Mouse (Mus musculus): Measurements from ENCODE around the gene Gm29735. TPM values are rescaled to one million over a fixed set of nuclear protein-coding genes. Genes with fewer than 3 reads are reported as not detected.
"Not testable (repeated sequence)": the region's sequence is repeated elsewhere in the genome, so short reads cannot be mapped to it uniquely, and the experiment has no call there.

The Gm29735 gene
- total RNA-seq (2014; rRNA removed) (not detected in 2 replicates), polyA plus RNA-seq (2015; fragmentation: Nextera tagmentation; extraction: Ambion mirVana) (not detected in 2 replicates)

DNA sequence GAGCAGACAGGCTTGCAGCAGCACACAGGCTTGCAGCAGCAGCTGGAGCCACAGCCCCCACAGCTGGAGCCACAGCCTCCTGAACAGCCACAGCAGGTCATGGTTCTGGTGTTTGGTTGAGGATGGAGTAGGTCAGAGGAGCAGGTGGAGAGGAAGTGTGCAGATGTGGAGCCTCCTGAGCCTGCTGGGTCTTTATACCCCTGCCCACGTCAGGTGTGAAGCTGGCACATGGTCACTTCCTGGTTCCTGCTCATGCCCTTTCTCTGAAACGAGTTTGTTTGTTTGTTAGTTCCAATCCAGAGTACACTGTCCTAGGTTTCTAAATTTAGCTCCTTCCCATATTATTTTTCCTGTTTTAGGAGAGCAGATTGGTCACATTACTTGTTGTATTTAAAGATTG lies at the start of gene Gm29735:
Gene Gm29735 (minus strand): TSS at position 101 of the 400 bp plus-strand sequence.
- WGBS = 52% methylated on average over 2 of the region's 2 CpGs
- not testable (repeated sequence) for H3K9ac ChIP-seq (replicated peaks; ENCODE audit: low read length); H3K4me2 ChIP-seq (ENCODE audit: low read depth, low read length); H3K9me3 ChIP-seq (ENCODE audit: low read length); H3K4me3 ChIP-seq (ENCODE audit: low read length); H3K27ac ChIP-seq; DNase-seq (ENCODE audit: low spot score); H3K27me3 ChIP-seq (ENCODE audit: insufficient read depth, low read length); H3K4me1 ChIP-seq (ENCODE audit: insufficient read depth, low read length); ATAC-seq; H3K36me3 ChIP-seq (ENCODE audit: insufficient read depth, low read length)

DNA sequence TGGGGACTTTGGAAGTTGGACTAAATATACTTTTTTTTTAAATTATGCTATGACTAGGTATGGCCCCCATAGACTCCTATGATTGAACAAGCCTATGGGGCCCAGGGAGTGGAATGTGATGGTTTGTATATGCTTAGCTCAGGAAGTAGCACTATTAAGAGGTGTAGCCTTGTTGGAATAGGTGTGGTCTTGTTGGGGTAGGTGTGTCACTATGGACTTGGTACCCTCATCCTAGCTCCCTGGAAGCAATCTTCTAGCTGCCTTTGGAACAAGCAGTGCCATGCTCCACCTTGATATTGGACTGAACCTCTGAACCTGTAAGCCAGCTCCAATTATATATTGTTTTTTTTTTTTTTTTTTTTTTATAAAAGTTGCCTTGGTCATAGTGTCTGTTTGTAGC lies 48.6 kb upstream of the Gm29735 start:
- Histone ChIP-seq H3K4me2 (ENCODE audit: low read depth, low read length) (no peak overlapping the region), H3K36me3 (ENCODE audit: insufficient read depth, low read length) (no peaks in the 10 kb centered on the region), H3K4me1 (ENCODE audit: insufficient read depth, low read length) (no peaks in the 10 kb centered on the region), H3K9ac (replicated peaks; ENCODE audit: low read length) (no peak overlapping the region), H3K4me3 (ENCODE audit: low read length) (no peak overlapping the region), H3K27me3 (ENCODE audit: insufficient read depth, low read length) (no peaks in the 10 kb centered on the region), H3K27ac (no peak overlapping the region), H3K9me3 (ENCODE audit: low read length) (no peaks in the 10 kb centered on the region)
- no peak for TF ChIP-seq CTCF (IDR thresholded peaks at IDR 0.05; ENCODE audit: low read depth)
- ATAC-seq = no peak
- no peak for DNase-seq (ENCODE audit: low spot score)

DNA sequence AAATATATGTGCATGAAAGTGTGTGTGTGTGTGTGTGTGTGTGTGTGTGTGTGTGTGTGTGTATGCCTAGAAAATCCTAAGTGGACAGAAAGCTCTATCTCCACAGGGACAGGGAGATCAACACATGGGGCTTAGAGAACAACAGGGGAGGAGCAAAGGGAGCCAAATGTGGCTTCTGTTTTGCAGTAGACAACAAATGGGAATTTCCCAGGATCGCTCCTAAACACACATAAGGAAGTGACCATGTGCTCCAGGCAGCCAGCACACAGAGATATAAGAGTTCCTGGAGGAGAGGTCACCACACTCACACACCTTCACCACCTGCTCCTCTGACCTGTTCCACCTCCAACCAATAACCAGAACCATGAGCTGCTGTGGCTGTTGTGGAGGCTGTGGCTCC lies 44.2 kb upstream of the Gm29735 start, which contains the start of gene Krtap5-3:
Gene Krtap5-3 (plus strand): TSS at position 301 of the 400 bp plus-strand sequence.
- no peaks in the 10 kb centered on the region for H3K36me3 ChIP-seq (ENCODE audit: insufficient read depth, low read length)
- no peak within 1 kb of the TSS for H3K9ac ChIP-seq (replicated peaks; ENCODE audit: low read length)
- no peaks in the 10 kb centered on the region for H3K4me1 ChIP-seq (ENCODE audit: insufficient read depth, low read length)
- H3K9me3 ChIP-seq (ENCODE audit: low read length) = no peaks in the 10 kb centered on the region
- TF ChIP-seq CTCF (IDR thresholded peaks at IDR 0.05; ENCODE audit: low read depth) = no peak
- no peak within 1 kb of the TSS for H3K4me2 ChIP-seq (ENCODE audit: low read depth, low read length)
- WGBS = 69% methylated on average over 1 of the region's 1 CpGs
- DNase-seq (ENCODE audit: low spot score) (no peak), ATAC-seq (no peak)
- H3K27ac ChIP-seq = no peak within 1 kb of the TSS
- H3K27me3 ChIP-seq (ENCODE audit: insufficient read depth, low read length) = no peaks in the 10 kb centered on the region
- H3K4me3 ChIP-seq (ENCODE audit: low read length) = no peak within 1 kb of the TSS

DNA sequence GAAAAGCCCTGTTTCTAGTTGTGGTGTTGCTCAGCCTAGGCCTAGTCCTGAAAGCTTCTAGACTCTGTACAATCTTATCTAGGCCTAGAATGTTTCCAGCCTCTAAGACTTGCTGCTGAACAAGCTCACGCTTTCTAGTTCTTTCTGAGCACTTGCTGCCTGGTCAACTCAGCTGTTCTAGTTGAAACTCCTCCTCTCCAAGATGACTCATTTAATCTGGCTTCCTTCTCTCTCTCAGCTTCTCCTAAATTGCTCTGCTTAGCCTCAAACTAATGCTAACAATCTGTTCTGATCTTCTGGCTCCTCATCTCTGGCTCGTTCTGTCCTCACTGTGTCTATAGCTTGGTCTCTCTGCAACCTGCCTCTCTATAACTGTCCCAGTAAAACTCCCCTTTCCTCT lies 41.8 kb upstream of the Gm29735 start:
- no peak for DNase-seq (ENCODE audit: low spot score)
- Histone ChIP-seq H3K4me2 (ENCODE audit: low read depth, low read length) (no peak overlapping the region), H3K27ac (no peak overlapping the region), H3K4me3 (ENCODE audit: low read length) (no peak overlapping the region), H3K9ac (replicated peaks; ENCODE audit: low read length) (no peak overlapping the region), H3K36me3 (ENCODE audit: insufficient read depth, low read length) (no peaks in the 10 kb centered on the region), H3K9me3 (ENCODE audit: low read length) (no peaks in the 10 kb centered on the region), H3K27me3 (ENCODE audit: insufficient read depth, low read length) (no peaks in the 10 kb centered on the region), H3K4me1 (ENCODE audit: insufficient read depth, low read length) (no peaks in the 10 kb centered on the region)
- ATAC-seq = no peak
- TF ChIP-seq CTCF (IDR thresholded peaks at IDR 0.05; ENCODE audit: low read depth) = no peak
- WGBS = 79% methylated on average over 2 of the region's 2 CpGs

DNA sequence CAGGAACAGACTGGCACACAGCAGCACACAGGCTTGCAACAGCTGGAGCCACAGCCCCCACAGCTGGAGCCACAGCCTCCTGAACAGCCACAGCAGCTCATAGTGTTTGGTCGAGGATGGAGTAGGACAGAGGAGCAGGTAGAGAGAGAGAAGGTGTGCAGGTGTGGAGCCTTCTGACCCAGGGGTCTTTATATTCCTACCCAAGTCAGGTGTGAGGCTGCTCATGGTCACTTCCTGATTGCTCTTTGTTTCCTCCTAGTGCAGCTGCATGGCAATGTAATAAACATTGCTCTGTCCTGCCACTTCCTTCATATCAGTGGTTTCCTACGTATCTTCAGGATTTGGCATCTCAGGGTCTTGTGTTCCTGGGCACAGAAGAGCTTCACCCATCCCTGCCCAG lies 33.4 kb upstream of the Gm29735 start, which contains the start of gene Gm10153:
Gene Gm10153 (minus strand): TSS at position 101 of the 400 bp plus-strand sequence.
- ATAC-seq = no peak

DNA sequence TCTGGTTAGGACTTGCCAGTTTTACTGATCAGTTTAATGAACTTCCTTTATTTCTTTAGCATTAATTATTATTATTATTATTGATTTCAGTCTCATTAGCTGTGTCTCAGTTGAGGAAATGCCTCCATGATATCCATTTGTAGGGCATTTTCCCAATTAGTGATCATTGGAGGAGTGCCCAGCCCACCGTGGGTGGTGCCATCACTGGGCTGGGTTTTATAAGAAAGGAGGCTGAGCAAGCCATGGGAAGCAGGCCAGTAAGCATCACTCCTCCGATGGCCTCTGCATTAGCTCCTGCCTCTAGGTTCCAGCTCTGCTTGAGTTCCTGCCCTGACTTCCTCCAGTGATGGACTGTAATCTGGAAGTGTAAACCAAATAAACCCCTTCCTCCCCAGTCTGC lies 31.2 kb upstream of the Gm29735 start:
- no peak overlapping the region for H3K4me2 ChIP-seq (ENCODE audit: low read depth, low read length)
- H3K9me3 ChIP-seq (ENCODE audit: low read length) = no peaks in the 10 kb centered on the region
- no peak overlapping the region for H3K9ac ChIP-seq (replicated peaks; ENCODE audit: low read length)
- no peak overlapping the region for H3K4me3 ChIP-seq (ENCODE audit: low read length)
- DNase-seq (ENCODE audit: low spot score) = no peak
- H3K36me3 ChIP-seq (ENCODE audit: insufficient read depth, low read length) = no peaks in the 10 kb centered on the region
- no peak for ATAC-seq
- H3K27ac ChIP-seq = no peak overlapping the region
- H3K27me3 ChIP-seq (ENCODE audit: insufficient read depth, low read length) = no peaks in the 10 kb centered on the region
- no peak for TF ChIP-seq CTCF (IDR thresholded peaks at IDR 0.05; ENCODE audit: low read depth)
- WGBS = 46% methylated on average over 2 of the region's 2 CpGs
- H3K4me1 ChIP-seq (ENCODE audit: insufficient read depth, low read length) = no peaks in the 10 kb centered on the region

More for the DNA sequence above, 33.4 kb upstream of the Gm29735 start, which contains the start of gene Gm10153:
- Histone ChIP-seq H3K4me3 (ENCODE audit: low read length) (no peak within 1 kb of the TSS), H3K36me3 (ENCODE audit: insufficient read depth, low read length) (no peaks in the 10 kb centered on the region), H3K4me2 (ENCODE audit: low read depth, low read length) (no peak within 1 kb of the TSS), H3K9ac (replicated peaks; ENCODE audit: low read length) (no peak within 1 kb of the TSS), H3K27me3 (ENCODE audit: insufficient read depth, low read length) (no peaks in the 10 kb centered on the region), H3K9me3 (ENCODE audit: low read length) (no peaks in the 10 kb centered on the region), H3K4me1 (ENCODE audit: insufficient read depth, low read length) (no peaks in the 10 kb centered on the region), H3K27ac (no peak within 1 kb of the TSS)
- 48% methylated on average over 2 of the region's 2 CpGs for WGBS
- DNase-seq (ENCODE audit: low spot score) = no peak
- no peak for TF ChIP-seq CTCF (IDR thresholded peaks at IDR 0.05; ENCODE audit: low read depth)

DNA sequence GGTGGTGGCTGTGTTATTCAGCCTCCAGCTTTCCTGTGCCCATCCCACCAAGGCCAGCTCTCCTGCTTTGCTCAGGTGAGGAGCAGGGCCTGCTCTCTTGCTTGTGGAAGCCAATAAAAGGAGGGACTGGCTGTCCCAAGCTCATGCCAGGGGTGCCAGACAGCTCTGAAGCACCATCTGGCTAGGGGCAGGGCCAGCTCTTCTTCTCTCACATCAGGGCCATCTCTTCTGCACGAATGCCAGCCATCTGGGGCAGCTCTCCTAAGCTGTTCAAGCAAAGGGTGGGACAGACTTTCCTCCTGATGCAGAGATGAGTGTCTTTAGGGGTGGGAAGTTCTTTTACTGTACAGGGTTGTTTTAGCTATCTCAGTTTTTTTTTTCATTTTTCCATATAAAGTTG lies 24.1 kb upstream of the Gm29735 start:
- ATAC-seq (no peak), DNase-seq (ENCODE audit: low spot score) (peak; percentile 52)
- Histone ChIP-seq H3K27me3 (ENCODE audit: insufficient read depth, low read length) (no peaks in the 10 kb centered on the region), H3K4me2 (ENCODE audit: low read depth, low read length) (no peak overlapping the region), H3K9ac (replicated peaks; ENCODE audit: low read length) (no peak overlapping the region), H3K4me3 (ENCODE audit: low read length) (no peak overlapping the region), H3K27ac (no peak overlapping the region), H3K36me3 (ENCODE audit: insufficient read depth, low read length) (no peaks in the 10 kb centered on the region), H3K9me3 (ENCODE audit: low read length) (no peaks in the 10 kb centered on the region), H3K4me1 (ENCODE audit: insufficient read depth, low read length) (no peaks in the 10 kb centered on the region)
- TF ChIP-seq CTCF (IDR thresholded peaks at IDR 0.05; ENCODE audit: low read depth) = no peak
- 40% methylated on average over 1 of the region's 1 CpGs for WGBS
